Mouse (Mus musculus) lung, postnatal 0 days (tissue): Measurements from ENCODE around the gene Ap2a1.

Source experiments
- CTCF ChIP-seq: IDR thresholded peaks from 2 replicates; pipeline ENCODE4 v1.5.1; 2016; ENCODE audit warnings: antibody characterized with exemption, mild to moderate bottlenecking
- EP300 ChIP-seq: IDR thresholded peaks from 2 replicates; pipeline ENCODE4 v1.6.1; 2016; ENCODE audit warnings: antibody characterized with exemption, mild to moderate bottlenecking, control low read depth

DNA sequence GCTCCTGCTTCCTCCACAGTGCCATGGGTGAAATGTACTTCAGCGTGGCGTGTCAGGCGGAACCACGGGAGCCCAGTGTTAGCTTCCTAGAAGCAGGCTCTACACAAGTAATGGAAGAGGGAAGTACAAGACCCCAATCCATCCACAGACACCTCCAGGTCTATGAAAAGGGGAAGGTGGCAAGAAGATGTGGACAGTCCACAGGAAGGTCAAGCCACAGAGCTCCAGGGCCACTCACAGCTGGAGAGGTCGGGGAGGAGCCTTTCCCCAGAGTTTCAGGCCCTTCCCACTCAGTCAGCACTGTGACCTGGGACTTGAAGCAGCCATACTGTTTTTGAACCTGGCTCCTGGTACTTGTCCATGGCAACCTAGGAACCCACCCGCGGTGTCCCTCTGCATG, 42.3 kb downstream of the Ap2a1 start:
- TF ChIP-seq EP300 (no peak), CTCF (no peak)
